Mouse (Mus musculus) heart, embryonic 14.5 days (tissue): ENCODE measurements around the gene Xpo5. TPM values are rescaled to one million over a fixed set of nuclear protein-coding genes. Genes with fewer than 3 reads are reported as not detected.

Source experiments
- ATAC-seq: fragments of 200-750 bp; cut with Nextera tagmentation; 2 replicates; pipeline ENCODE4 v1.8.0; 2017; ENCODE audit warnings: low read depth, moderate TSS enrichment; ENCODE audit not compliant: insufficient number of reproducible peaks, insufficient read depth, low FRiP score
- H3K27ac ChIP-seq, 2 experiments: fragments of 200-500 bp in 1 of 2; fragments of 300-500 bp in 1 of 2; sonication (generic) in 1 of 2; replicated peaks in 1 of 2; 2 replicates each; pipeline ENCODE4 v1.5.1; 2012 to 2014; ENCODE audit warnings: low read depth in 2 of 2, low read length in 2 of 2, control low read depth in 1 of 2, mild to moderate bottlenecking in 1 of 2, mixed read lengths in 1 of 2; ENCODE audit not compliant: control insufficient read depth in 1 of 2, insufficient read depth in 1 of 2
- H3K27me3 ChIP-seq: fragments of 300-500 bp; sonication (generic); 2 replicates; pipeline ENCODE4 v1.6.1; 2014; ENCODE audit warnings: mild to moderate bottlenecking, low read length, control low read depth; ENCODE audit not compliant: control insufficient read depth, insufficient read depth
- H3K36me3 ChIP-seq: fragments of 300-500 bp; sonication (generic); 2 replicates; pipeline ENCODE4 v1.6.1; 2014; ENCODE audit warnings: mild to moderate bottlenecking, control low read depth, low read length, mixed read lengths; ENCODE audit not compliant: control insufficient read depth, insufficient read depth
- H3K4me1 ChIP-seq, 2 experiments: fragments of 200-500 bp in 1 of 2; fragments of 300-500 bp in 1 of 2; sonication (generic) in 1 of 2; 2 replicates each; pipeline ENCODE4 v1.6.1; 2012 to 2014; ENCODE audit warnings: low read length in 2 of 2, control low read depth in 1 of 2, mixed read lengths in 1 of 2; ENCODE audit not compliant: control insufficient read depth in 2 of 2, insufficient read depth in 2 of 2
- H3K4me2 ChIP-seq: fragments of 300-500 bp; sonication (generic); 2 replicates; pipeline ENCODE4 v1.6.1; 2014; ENCODE audit warnings: mild to moderate bottlenecking, low read length
- H3K4me3 ChIP-seq, 2 experiments: fragments of 200-500 bp in 1 of 2; fragments of 300-500 bp in 1 of 2; sonication (generic) in 1 of 2; 2 replicates each; pipeline ENCODE4 v1.5.1; 2012 to 2014; ENCODE audit warnings: low read length in 2 of 2, mild to moderate bottlenecking in 2 of 2, control low read depth in 1 of 2, low read depth in 1 of 2, moderate library complexity in 1 of 2; ENCODE audit not compliant: control insufficient read depth in 1 of 2, insufficient read depth in 1 of 2
- H3K9ac ChIP-seq: fragments of 300-500 bp; sonication (generic); 2 replicates; pipeline ENCODE4 v1.6.1; 2014; ENCODE audit warnings: mild to moderate bottlenecking, low read length
- H3K9me3 ChIP-seq: fragments of 300-500 bp; sonication (generic); 2 replicates; pipeline ENCODE4 v1.6.1; 2016; ENCODE audit warnings: low read length, control low read depth; ENCODE audit not compliant: control insufficient read depth
- WGBS: fragments of 180-500 bp; shearing (Covaris S2); extraction: QIAGEN DNeasy Blood & Tissue Kit; methylation state at CpG from one replicate; pipeline ENCODE4 v1.1.7; 2014; 5-methylcytosine and 5-hydroxymethylcytosine counted together
- polyA plus RNA-seq: library from polyadenylated mRNA; unstranded; fragments of >200 nt; fragmentation: Nextera tagmentation; extraction: Ambion mirVana; gene quantifications from 2 replicates; pipeline ENCODE4 v1.2.1, GENCODE M21; 2014

Gene Xpo5
- polyA plus RNA-seq, 1 experiment from 2014 or later = 24.1 TPM

GRCm38 (mm10) chr17:46203078-46203477 lies 496 bp downstream of the Xpo5 start:
- peak overlapping the region; percentile 87 for H3K9ac ChIP-seq
- 0 out of 2 replicates have a peak, but pooled peaks have one; percentile 1 for ATAC-seq
- peak overlapping the region; percentile 77 to 95 for H3K4me3 ChIP-seq
- H3K4me2 ChIP-seq = peak overlapping the region; percentile 66
- WGBS = 1% methylated on average over 20 of the region's 20 CpGs
- H3K36me3 ChIP-seq = peaks cover 55% of the 10 kb centered on the region
- peaks cover 3 to 23% of the 10 kb centered on the region in 2 experiments for H3K4me1 ChIP-seq
- peak overlapping the region; percentile 61 to 79 for H3K27ac ChIP-seq
- no peaks in the 10 kb centered on the region for H3K9me3 ChIP-seq
- no peaks in the 10 kb centered on the region for H3K27me3 ChIP-seq

- Histone ChIP-seq H3K4me3 (no peak overlapping the region), H3K9ac (no peak overlapping the region), H3K36me3 (peaks cover 70% of the 10 kb centered on the region), H3K27ac (no peak overlapping the region), H3K9me3 (no peaks in the 10 kb centered on the region), H3K27me3 (no peaks in the 10 kb centered on the region), H3K4me2 (no peak overlapping the region), H3K4me1 (peaks cover 3 to 14% of the 10 kb centered on the region in 2 experiments; a peak in 3 of 4 replicates)
- ATAC-seq = no peak
These were observed 4.1 kb downstream of the Xpo5 start for GRCm38 (mm10) chr17:46206676-46207075.

GRCm38 (mm10) chr17:46210550-46210949 lies 8.0 kb downstream of the Xpo5 start:
- no peak overlapping the region for H3K9ac ChIP-seq
- H3K9me3 ChIP-seq = no peaks in the 10 kb centered on the region
- WGBS = 93% methylated on average over 3 of the region's 3 CpGs
- ATAC-seq = no peak
- H3K4me2 ChIP-seq = no peak overlapping the region
- H3K36me3 ChIP-seq = peaks cover 98% of the 10 kb centered on the region
- H3K27ac ChIP-seq = no peak overlapping the region
- H3K27me3 ChIP-seq = no peaks in the 10 kb centered on the region
- H3K4me1 ChIP-seq = no peaks in the 10 kb centered on the region
- no peak overlapping the region for H3K4me3 ChIP-seq

GRCm38 (mm10) chr17:46221601-46222000 lies 19.0 kb downstream of the Xpo5 start:
- Histone ChIP-seq H3K4me1 (no peaks in the 10 kb centered on the region), H3K27me3 (no peaks in the 10 kb centered on the region), H3K9me3 (no peaks in the 10 kb centered on the region), H3K9ac (no peak overlapping the region), H3K36me3 (peaks cover 100% of the 10 kb centered on the region), H3K27ac (no peak overlapping the region), H3K4me2 (no peak overlapping the region), H3K4me3 (no peak overlapping the region)
- ATAC-seq = no peak
- 64% methylated on average over 3 of the region's 3 CpGs for WGBS

GRCm38 (mm10) chr17:46227576-46227975 lies 25.0 kb downstream of the Xpo5 start:
- H3K9ac ChIP-seq = no peak overlapping the region
- H3K27ac ChIP-seq = no peak overlapping the region
- no peak for ATAC-seq
- no peaks in the 10 kb centered on the region for H3K9me3 ChIP-seq
- 87% methylated on average over 7 of the region's 7 CpGs for WGBS
- H3K36me3 ChIP-seq = peaks cover 93% of the 10 kb centered on the region
- no peaks in the 10 kb centered on the region for H3K4me1 ChIP-seq
- no peaks in the 10 kb centered on the region for H3K27me3 ChIP-seq
- no peak overlapping the region for H3K4me3 ChIP-seq
- H3K4me2 ChIP-seq = no peak overlapping the region

GRCm38 (mm10) chr17:46236067-46236466 lies 33.5 kb downstream of the Xpo5 start:
- 88% methylated on average over 1 of the region's 1 CpGs for WGBS
- Histone ChIP-seq H3K9me3 (no peaks in the 10 kb centered on the region), H3K4me2 (no peak overlapping the region), H3K9ac (no peak overlapping the region), H3K27me3 (no peaks in the 10 kb centered on the region), H3K27ac (no peak overlapping the region), H3K4me1 (peaks cover 10 to 12% of the 10 kb centered on the region in 2 experiments), H3K36me3 (peaks cover 75% of the 10 kb centered on the region), H3K4me3 (no peak overlapping the region)
- ATAC-seq = no peak

- Histone ChIP-seq H3K4me3 (no peak overlapping the region), H3K9me3 (no peaks in the 10 kb centered on the region), H3K36me3 (peaks cover 78% of the 10 kb centered on the region), H3K4me2 (no peak overlapping the region), H3K27me3 (no peaks in the 10 kb centered on the region), H3K4me1 (peaks cover 10 to 12% of the 10 kb centered on the region in 2 experiments), H3K27ac (no peak overlapping the region), H3K9ac (no peak overlapping the region)
- WGBS = 74% methylated on average over 6 of the region's 6 CpGs
- no peak for ATAC-seq
These were observed 34.5 kb downstream of the Xpo5 start for GRCm38 (mm10) chr17:46237079-46237478.

- Histone ChIP-seq H3K4me2 (no peak overlapping the region), H3K4me3 (no peak overlapping the region), H3K4me1 (peaks cover 10 to 12% of the 10 kb centered on the region in 2 experiments), H3K27me3 (no peaks in the 10 kb centered on the region), H3K9me3 (no peaks in the 10 kb centered on the region), H3K27ac (no peak overlapping the region), H3K36me3 (peaks cover 82% of the 10 kb centered on the region), H3K9ac (no peak overlapping the region)
- 52% methylated on average over 5 of the region's 5 CpGs for WGBS
- no peak for ATAC-seq
These were observed 34.9 kb downstream of the Xpo5 start for GRCm38 (mm10) chr17:46237480-46237879.
